Mouse (Mus musculus): ENCODE data around the gene Kif1a. TPM values are rescaled to one million over a fixed set of nuclear protein-coding genes. Genes with fewer than 3 reads are reported as not detected.
"Not testable (repeated sequence)": the region's sequence is repeated elsewhere in the genome, so short reads cannot be mapped to it uniquely, and the experiment has no call there.

The Kif1a gene
- polyA plus RNA-seq, 1 experiment from 2014 or later = 7.7 TPM

DNA sequence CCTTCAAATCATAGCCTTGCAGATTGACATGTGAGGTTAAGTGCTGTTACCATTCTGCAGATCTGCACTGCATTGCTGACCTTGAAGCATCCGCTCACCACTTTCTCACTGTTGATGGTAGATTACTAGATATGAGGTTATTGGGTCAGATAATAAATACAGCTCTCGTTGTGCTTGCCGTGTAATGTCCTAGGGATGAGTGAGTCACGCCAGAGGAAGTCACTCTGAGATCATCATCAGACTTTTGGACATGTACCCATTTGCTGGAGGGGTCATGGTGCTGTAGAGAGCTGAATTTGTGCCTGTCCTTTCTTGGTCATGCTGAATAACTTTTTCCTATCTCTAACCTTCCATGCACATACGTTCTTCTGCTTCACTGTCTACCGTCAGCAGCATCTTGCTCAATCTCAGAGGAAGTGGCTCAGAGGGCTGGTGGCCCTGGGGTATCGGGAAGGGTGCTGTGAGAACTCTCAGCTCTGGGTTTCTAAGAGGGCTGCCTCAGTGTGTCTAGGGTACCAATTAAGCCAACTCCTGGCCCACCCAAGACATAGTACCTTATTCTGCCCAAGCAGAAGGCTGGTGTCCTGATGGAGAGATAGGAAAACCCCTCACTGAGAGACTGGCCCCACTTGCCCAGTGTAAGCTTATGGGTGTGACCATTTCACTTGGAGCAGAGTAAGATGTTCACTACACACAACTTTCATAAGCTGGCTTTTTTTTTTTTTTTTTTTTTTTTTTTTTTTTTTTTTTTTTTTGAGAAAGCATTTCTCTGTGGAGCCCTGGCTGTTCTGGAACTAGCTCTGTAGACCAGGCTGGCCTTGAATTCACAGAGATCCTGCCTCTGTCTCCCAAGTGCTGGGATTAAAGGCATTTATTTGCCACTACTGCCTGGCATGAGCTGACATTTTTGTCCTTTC, 129.6 kb downstream of the Kif1a start:
- no peaks in the 10 kb centered on the region for H3K4me1 ChIP-seq (replicated peaks; ENCODE audit: control insufficient read depth, insufficient read depth)
- H3K4me3 ChIP-seq (ENCODE audit: low read depth, low read length) = no peak overlapping the region
- H3K27me3 ChIP-seq (ENCODE audit: control insufficient read depth, insufficient read depth, low read length) = no peaks in the 10 kb centered on the region
- ATAC-seq (ENCODE audit: low FRiP score, low TSS enrichment) (no peak), DNase-seq (ENCODE audit: low spot score) (no peak)
- no peaks in the 10 kb centered on the region for H3K36me3 ChIP-seq (ENCODE audit: control insufficient read depth, insufficient read depth, low read length)
- TF ChIP-seq CTCF (IDR thresholded peaks at IDR 0.05; ENCODE audit: low read depth) (no peak), EP300 (optimal IDR thresholded peaks at IDR 0.05) (no peak)
- no peaks in the 10 kb centered on the region for H3K9me3 ChIP-seq (ENCODE audit: control insufficient read depth, low read length)
- H3K9ac ChIP-seq (ENCODE audit: low read length) = no peak overlapping the region
- no peak overlapping the region for H3K27ac ChIP-seq (replicated peaks)
- 84% methylated on average over 7 of the region's 7 CpGs for WGBS
- H3K4me2 ChIP-seq (replicated peaks; ENCODE audit: low read depth) = no peak overlapping the region

DNA sequence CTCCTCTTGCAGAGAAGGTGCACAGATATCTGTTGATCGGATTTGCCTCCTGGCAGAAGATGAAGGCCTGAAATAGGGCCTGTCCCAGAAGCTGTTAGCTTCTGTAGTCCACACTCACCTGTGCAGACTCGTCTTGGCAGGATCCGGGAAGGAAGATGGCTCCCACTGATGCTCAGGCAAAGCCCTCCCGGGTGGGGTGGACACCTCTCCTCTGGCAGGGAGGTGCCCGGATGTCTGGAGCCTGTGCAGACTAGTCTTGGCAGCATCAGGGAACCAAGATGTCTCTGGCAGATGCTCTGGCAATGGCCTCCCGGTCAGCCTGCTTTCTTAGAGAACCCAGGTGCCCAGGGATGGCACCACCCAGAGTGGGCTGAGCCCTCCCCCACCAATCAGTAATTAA, 131.0 kb downstream of the Kif1a start:
- not testable (repeated sequence) for H3K27ac ChIP-seq (replicated peaks); ATAC-seq (ENCODE audit: low FRiP score, low TSS enrichment); H3K27me3 ChIP-seq (ENCODE audit: control insufficient read depth, insufficient read depth, low read length); H3K4me3 ChIP-seq (ENCODE audit: low read depth, low read length); H3K4me1 ChIP-seq (replicated peaks; ENCODE audit: control insufficient read depth, insufficient read depth); H3K9ac ChIP-seq (ENCODE audit: low read length); H3K36me3 ChIP-seq (ENCODE audit: control insufficient read depth, insufficient read depth, low read length); H3K4me2 ChIP-seq (replicated peaks; ENCODE audit: low read depth); DNase-seq (ENCODE audit: low spot score); H3K9me3 ChIP-seq (ENCODE audit: control insufficient read depth, low read length)
- 76% methylated on average over 6 of the region's 6 CpGs for WGBS

Other genes starting within 250 kb of the Kif1a start
- gene Ankmy1, start 199.0 kb downstream of the Kif1a start, polyA plus RNA-seq (2015; fragmentation: Nextera tagmentation; extraction: Ambion mirVana) = 0.06 and 0.16 TPM in 2 replicates
- gene Dusp28, start 195.0 kb downstream of the Kif1a start, polyA plus RNA-seq (2015; fragmentation: Nextera tagmentation; extraction: Ambion mirVana) = 16.0 and 17.5 TPM in 2 replicates
- 36.7 and 42.7 TPM in 2 replicates for gene Rnpepl1, start 191.2 kb downstream of the Kif1a start, polyA plus RNA-seq (2015; fragmentation: Nextera tagmentation; extraction: Ambion mirVana)
- gene Capn10, start 167.6 kb downstream of the Kif1a start, polyA plus RNA-seq (2015; fragmentation: Nextera tagmentation; extraction: Ambion mirVana) = 21.2 and 23.3 TPM in 2 replicates
- gene Gpr35, start 151.1 kb downstream of the Kif1a start, polyA plus RNA-seq (2015; fragmentation: Nextera tagmentation; extraction: Ambion mirVana) = 3.7 and 4.1 TPM in 2 replicates
- gene Aqp12, start 95.6 kb downstream of the Kif1a start, polyA plus RNA-seq (2015; fragmentation: Nextera tagmentation; extraction: Ambion mirVana) = 0.12 TPM in 1 of 2 replicates, not detected in the other
- 0.48 and 0.55 TPM in 2 replicates for gene Agxt, start 33.3 kb upstream of the Kif1a start, polyA plus RNA-seq (2015; fragmentation: Nextera tagmentation; extraction: Ambion mirVana)
- 27.8 and 34.3 TPM in 2 replicates for gene 2310007B03Rik, start 59.0 kb upstream of the Kif1a start, polyA plus RNA-seq (2015; fragmentation: Nextera tagmentation; extraction: Ambion mirVana)
- 0.04 and 0.06 TPM in 2 replicates for gene Crocc2, start 66.8 kb upstream of the Kif1a start, polyA plus RNA-seq (2015; fragmentation: Nextera tagmentation; extraction: Ambion mirVana)
- gene Sned1, start 133.9 kb upstream of the Kif1a start, polyA plus RNA-seq (2015; fragmentation: Nextera tagmentation; extraction: Ambion mirVana) = 1.4 and 1.5 TPM in 2 replicates
- 13.0 and 14.7 TPM in 2 replicates for gene Mterf4, start 204.0 kb upstream of the Kif1a start, polyA plus RNA-seq (2015; fragmentation: Nextera tagmentation; extraction: Ambion mirVana)
- gene Ppp1r7, start 240.9 kb upstream of the Kif1a start, polyA plus RNA-seq (2015; fragmentation: Nextera tagmentation; extraction: Ambion mirVana) = 37.8 and 38.5 TPM in 2 replicates
- gene Pask, start 241.5 kb upstream of the Kif1a start, polyA plus RNA-seq (2015; fragmentation: Nextera tagmentation; extraction: Ambion mirVana) = 2.2 and 2.6 TPM in 2 replicates

All from stomach, postnatal 0 days (tissue).